Mouse (Mus musculus): ENCODE data around the gene Bnc2.

DNA sequence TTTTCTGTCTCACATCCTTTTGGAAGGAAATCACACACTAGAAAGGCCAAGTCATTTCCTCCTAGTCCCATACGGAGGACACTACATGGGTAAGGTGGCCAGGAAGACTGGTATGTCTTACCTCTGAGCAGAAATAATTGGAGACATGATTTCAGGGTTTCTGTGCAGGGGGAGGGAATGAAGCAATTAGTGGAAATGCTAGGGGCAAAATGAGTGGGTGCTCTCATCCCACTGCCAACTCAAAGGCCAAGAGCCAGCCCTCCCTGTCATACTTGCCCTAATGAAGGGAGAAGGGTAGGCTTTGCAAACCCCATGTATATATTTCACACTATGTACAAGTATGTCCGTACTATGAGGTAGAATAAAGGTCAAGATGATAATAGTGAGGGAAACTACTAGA lies 263.6 kb downstream of the Bnc2 start:
- TF ChIP-seq USF1 (IDR thresholded peaks at IDR 0.05; ENCODE audit: low read depth): no peak
- no peak for TF ChIP-seq MYOD1 (IDR thresholded peaks at IDR 0.05; ENCODE audit: control insufficient read depth, insufficient read length, low read depth)
- no peak for TF ChIP-seq CTCF (IDR thresholded peaks at IDR 0.05; ENCODE audit: control insufficient read depth, insufficient read depth, insufficient read length)
- no peak for TF ChIP-seq MAX (IDR thresholded peaks at IDR 0.05)
- TF ChIP-seq MYOG (IDR thresholded peaks at IDR 0.05; ENCODE audit: control insufficient read depth, extremely low read depth, insufficient read length): no peak
- no peak for TF ChIP-seq CEBPB (IDR thresholded peaks at IDR 0.05; ENCODE audit: low read depth)
- no peak for TF ChIP-seq FOSL1 (IDR thresholded peaks at IDR 0.05; ENCODE audit: insufficient read depth, low read length, poor library complexity, severe bottlenecking)
